Mouse (Mus musculus): ENCODE measurements around the gene Cdt1. TPM values are rescaled to one million over a fixed set of nuclear protein-coding genes. Genes with fewer than 3 reads are reported as not detected.

The Cdt1 gene
- total and polyA plus RNA-seq, 3 experiments = 46.0 to 67.3 (median 50.0) TPM

GRCm38 (mm10) chr8:122616181-122616905 is 48.5 kb downstream of the Cdt1 start:
- Histone ChIP-seq H3K4me2 (ENCODE audit: insufficient read depth, low read depth, poor library complexity, severe bottlenecking) (no peak overlapping the region), H3K9me3 (replicated peaks; ENCODE audit: low read length) (no peaks in the 10 kb centered on the region), H3K79me2 (replicated peaks; ENCODE audit: control insufficient read depth, extremely low read depth, insufficient read depth, poor library complexity, severe bottlenecking) (no peaks in the 10 kb centered on the region), H3K4me3 (replicated peaks in 1 of 3; ENCODE audit: low read depth in 2 of 3, low read length in 2 of 3, poor library complexity in 1 of 3) (no peak overlapping the region), H3K9ac (ENCODE audit: insufficient read depth, low read depth) (no peak overlapping the region), H3K27me3 (replicated peaks) (no peaks in the 10 kb centered on the region), H3K27ac (ENCODE audit: insufficient read depth, low read depth) (no peak overlapping the region), H3K4me1 (ENCODE audit: control insufficient read depth in 1 of 2, insufficient read depth in 2 of 2) (peaks cover 8 to 36% of the 10 kb centered on the region in 2 experiments), H3K36me3 (replicated peaks in 1 of 2; ENCODE audit: control insufficient read depth in 1 of 2, insufficient read depth in 1 of 2, low read length in 1 of 2) (peaks cover 5 to 38% of the 10 kb centered on the region in 2 experiments)
- no peak for TF ChIP-seq PAX5 (IDR thresholded peaks at IDR 0.05; ENCODE audit: low read length)
- TF ChIP-seq IRF4 (IDR thresholded peaks at IDR 0.05; ENCODE audit: low read depth, low read length) = no peak
- no peak for TF ChIP-seq RCOR1 (conservative IDR thresholded peaks at IDR 0.05; ENCODE audit: low read depth, low read length)
- TF ChIP-seq MAX (IDR thresholded peaks at IDR 0.05; ENCODE audit: low read length) = no peak
- TF ChIP-seq MEF2A (IDR thresholded peaks at IDR 0.05; ENCODE audit: borderline replicate concordance, low read depth, low read length) = no peak
- no peak for TF ChIP-seq ZNF384 (IDR thresholded peaks at IDR 0.05; ENCODE audit: low read depth, low read length)
- TF ChIP-seq JUND (conservative IDR thresholded peaks at IDR 0.05; ENCODE audit: low read depth, low read length) = no peak
- no peak for TF ChIP-seq UBTF (IDR thresholded peaks at IDR 0.05; ENCODE audit: low read depth, low read length)
- TF ChIP-seq E2F4 (IDR thresholded peaks at IDR 0.05; ENCODE audit: insufficient replicate concordance, low read depth, low read length) = no peak
- no peak for TF ChIP-seq TBP (conservative IDR thresholded peaks at IDR 0.05; ENCODE audit: low read depth, low read length)
- no peak for TF ChIP-seq SMC3 (IDR thresholded peaks at IDR 0.05; ENCODE audit: low read depth, low read length)
- dilution Hi-C loops (cut with MboI; ENCODE audit: extremely low pct_ligation_motif_present, extremely low pct_unique_long_range_greater_than_20kb, low sequenced_read_pairs) = no loop called here
- in situ Hi-C loops (cut with MboI; ENCODE audit: low pct_ligation_motif_present, low pct_unique_long_range_greater_than_20kb, low sequenced_read_pairs) = no loop called here
- no peak for DNase-seq (ENCODE audit: extremely low read depth)

GRCm38 (mm10) chr8:122617947-122618546 is 50.2 kb downstream of the Cdt1 start:
- in situ Hi-C loops (cut with MboI; ENCODE audit: low pct_ligation_motif_present, low pct_unique_long_range_greater_than_20kb, low sequenced_read_pairs) = no loop called here
- dilution Hi-C loops (cut with MboI; ENCODE audit: extremely low pct_ligation_motif_present, extremely low pct_unique_long_range_greater_than_20kb, low sequenced_read_pairs) = no loop called here
- no peak overlapping the region for H3K27ac ChIP-seq (ENCODE audit: insufficient read depth, low read depth)
- no peak overlapping the region for H3K4me2 ChIP-seq (ENCODE audit: insufficient read depth, low read depth, poor library complexity, severe bottlenecking)
- H3K9me3 ChIP-seq (replicated peaks; ENCODE audit: low read length) = no peaks in the 10 kb centered on the region
- H3K4me3 ChIP-seq (replicated peaks in 1 of 3; ENCODE audit: low read depth in 2 of 3, low read length in 2 of 3, poor library complexity in 1 of 3) = no peak overlapping the region
- no peaks in the 10 kb centered on the region for H3K27me3 ChIP-seq (replicated peaks)
- H3K4me1 ChIP-seq (ENCODE audit: control insufficient read depth in 1 of 2, insufficient read depth in 2 of 2) = peaks cover under 1 to 24% of the 10 kb centered on the region in 2 experiments; a peak in 2 of 4 replicates
- DNase-seq (ENCODE audit: extremely low read depth) = peak; percentile 72
- H3K9ac ChIP-seq (ENCODE audit: insufficient read depth, low read depth) = no peak overlapping the region
- H3K36me3 ChIP-seq (replicated peaks in 1 of 2; ENCODE audit: control insufficient read depth in 1 of 2, insufficient read depth in 1 of 2, low read length in 1 of 2) = peaks cover 5 to 34% of the 10 kb centered on the region in 2 experiments
- no peaks in the 10 kb centered on the region for H3K79me2 ChIP-seq (replicated peaks; ENCODE audit: control insufficient read depth, extremely low read depth, insufficient read depth, poor library complexity, severe bottlenecking)
- TF ChIP-seq RAD21 (IDR thresholded peaks at IDR 0.05; ENCODE audit: low read depth, low read length) (peak; percentile 75), TBP (conservative IDR thresholded peaks at IDR 0.05; ENCODE audit: low read depth, low read length) (no peak), IRF4 (IDR thresholded peaks at IDR 0.05; ENCODE audit: low read depth, low read length) (no peak), POLR2AphosphoS2 (IDR thresholded peaks at IDR 0.05; ENCODE audit: low read depth, low read length) (no peak), SIN3A (IDR thresholded peaks at IDR 0.05; ENCODE audit: low read length) (no peak), NELFE (IDR thresholded peaks at IDR 0.05; ENCODE audit: low read depth, low read length) (no peak), MAZ (IDR thresholded peaks at IDR 0.05; ENCODE audit: low read depth, low read length) (peak; percentile 63; the same call in 1 of the 2 replicates), MYC (IDR thresholded peaks at IDR 0.05; ENCODE audit: low read depth, low read length) (no peak), ZKSCAN1 (IDR thresholded peaks at IDR 0.05; ENCODE audit: borderline replicate concordance, low read depth, low read length) (no peak), SMC3 (IDR thresholded peaks at IDR 0.05; ENCODE audit: low read depth, low read length) (peak; percentile 88), ZC3H11A (IDR thresholded peaks at IDR 0.05; ENCODE audit: low read depth, low read length) (peak; percentile 63), ZNF384 (IDR thresholded peaks at IDR 0.05; ENCODE audit: low read depth, low read length) (peak; percentile 94), ELF1 (IDR thresholded peaks at IDR 0.05; ENCODE audit: low read depth, low read length) (no peak), E2F4 (IDR thresholded peaks at IDR 0.05; ENCODE audit: insufficient replicate concordance, low read depth, low read length) (no peak), GABPA (IDR thresholded peaks at IDR 0.05; ENCODE audit: insufficient replicate concordance, low read depth, low read length) (no peak), RCOR1 (conservative IDR thresholded peaks at IDR 0.05; ENCODE audit: low read depth, low read length) (no peak), MEF2A (IDR thresholded peaks at IDR 0.05; ENCODE audit: borderline replicate concordance, low read depth, low read length) (no peak), PAX5 (IDR thresholded peaks at IDR 0.05; ENCODE audit: low read length) (no peak), USF1 (IDR thresholded peaks at IDR 0.05; ENCODE audit: low read depth, low read length) (no peak), UBTF (IDR thresholded peaks at IDR 0.05; ENCODE audit: low read depth, low read length) (no peak), CHD2 (IDR thresholded peaks at IDR 0.05; ENCODE audit: low read length) (no peak), MAX (IDR thresholded peaks at IDR 0.05; ENCODE audit: low read length) (no peak), JUND (conservative IDR thresholded peaks at IDR 0.05; ENCODE audit: low read depth, low read length) (no peak), USF2 (conservative IDR thresholded peaks at IDR 0.05; ENCODE audit: low read depth, low read length) (no peak), EP300 (IDR thresholded peaks at IDR 0.05; ENCODE audit: low read length) (no peak), MXI1 (IDR thresholded peaks at IDR 0.05; ENCODE audit: low read depth, low read length) (no peak), JUN (IDR thresholded peaks at IDR 0.05; ENCODE audit: insufficient read depth, low read depth, low read length) (no peak), CTCF (conservative IDR thresholded peaks at IDR 0.05 in 1 of 2, IDR thresholded peaks at IDR 0.05 in 1 of 2; ENCODE audit: low read depth in 2 of 2, low read length in 2 of 2) (peak in 1 of 2 experiments; percentile 77; a peak in 2 of 4 replicates)

Data from CH12.LX (cell line).